Mouse (Mus musculus) embryonic fibroblast, embryonic 13.5 days (primary cell): ENCODE measurements around the gene Vezt. TPM values are rescaled to one million over a fixed set of nuclear protein-coding genes. Genes with fewer than 3 reads are reported as not detected.
A peak's percentile ranks its signal among the peaks of the same experiment; 100 is the strongest.

Experiments
- H3K27ac ChIP-seq: 2 replicates; pipeline ENCODE4 v1.5.1; 2012; ENCODE audit warnings: low read length, control low read depth, inconsistent platforms; ENCODE audit not compliant: insufficient read depth
- H3K4me1 ChIP-seq: 2 replicates; pipeline ENCODE4 v1.6.1; 2011; ENCODE audit warnings: low read length; ENCODE audit not compliant: control insufficient read depth, insufficient read depth
- H3K4me3 ChIP-seq: 2 replicates; pipeline ENCODE4 v1.5.1; 2011; ENCODE audit warnings: mild to moderate bottlenecking, control low read depth, low read length; ENCODE audit not compliant: insufficient read depth
- CTCF ChIP-seq: IDR thresholded peaks from 2 replicates; pipeline ENCODE4 v1.5.1; 2011; ENCODE audit warnings: mild to moderate bottlenecking, control low read depth, low read length, moderate library complexity, borderline replicate concordance; ENCODE audit not compliant: insufficient read depth
- POLR2A ChIP-seq: IDR thresholded peaks from 2 replicates; pipeline ENCODE4 v1.6.1; 2011; ENCODE audit warnings: low read depth, mild to moderate bottlenecking, control low read depth, low read length, moderate library complexity
- polyA plus RNA-seq: library from polyadenylated mRNA; stranded (reverse); fragments of >200 nt; gene quantifications from 2 replicates; pipeline ENCODE4 v1.2.4, GENCODE M21; 2011; ENCODE audit warnings: low read depth; ENCODE audit not compliant: missing spikeins, insufficient read length

Gene Vezt
- polyA plus RNA-seq, 1 experiment: 32.2 TPM

- no peak for TF ChIP-seq POLR2A
- no peak for TF ChIP-seq CTCF
- Histone ChIP-seq H3K27ac (no peak overlapping the region), H3K4me3 (no peak overlapping the region), H3K4me1 (no peaks in the 10 kb centered on the region)
Observed at GRCm38 (mm10) chr10:93909015-93909414, 126.6 kb downstream of the Vezt start.

- TF ChIP-seq CTCF (no peak), POLR2A (no peak)
Observed at GRCm38 (mm10) chr10:93908540-93908939, 127.1 kb downstream of the Vezt start.

GRCm38 (mm10) chr10:93907376-93907775, 128.2 kb downstream of the Vezt start:
- H3K4me1 ChIP-seq: no peaks in the 10 kb centered on the region
- no peak overlapping the region for H3K4me3 ChIP-seq
- TF ChIP-seq POLR2A (no peak), CTCF (no peak)
- no peak overlapping the region for H3K27ac ChIP-seq

More at GRCm38 (mm10) chr10:93908540-93908939, 127.1 kb downstream of the Vezt start:
- H3K4me3 ChIP-seq: no peak overlapping the region
- no peaks in the 10 kb centered on the region for H3K4me1 ChIP-seq
- no peak overlapping the region for H3K27ac ChIP-seq

GRCm38 (mm10) chr10:93899907-93900306, 135.7 kb downstream of the Vezt start:
- Histone ChIP-seq H3K4me1 (no peaks in the 10 kb centered on the region), H3K27ac (no peak overlapping the region), H3K4me3 (no peak overlapping the region)
- TF ChIP-seq POLR2A (no peak), CTCF (no peak)

GRCm38 (mm10) chr10:93899303-93899702, 136.3 kb downstream of the Vezt start:
- no peak overlapping the region for H3K27ac ChIP-seq
- TF ChIP-seq CTCF (no peak), POLR2A (no peak)
- H3K4me3 ChIP-seq: no peak overlapping the region
- no peaks in the 10 kb centered on the region for H3K4me1 ChIP-seq

GRCm38 (mm10) chr10:93897043-93897646, 138.5 kb downstream of the Vezt start, which contains the start of gene Metap2:
Gene Metap2, minus strand, starts transcription at chr10:93897093.
- Histone ChIP-seq H3K27ac (no peak within 1 kb of the TSS), H3K4me1 (no peaks in the 10 kb centered on the region), H3K4me3 (no peak within 1 kb of the TSS)
- TF ChIP-seq CTCF: no peak

GRCm38 (mm10) chr10:93892551-93892950, 143.1 kb downstream of the Vezt start:
- TF ChIP-seq POLR2A: no peak
- no peak for TF ChIP-seq CTCF
- Histone ChIP-seq H3K4me3 (no peak overlapping the region), H3K27ac (no peak overlapping the region), H3K4me1 (no peaks in the 10 kb centered on the region; the same call in 1 of the 2 replicates)

GRCm38 (mm10) chr10:93891031-93891430, 144.6 kb downstream of the Vezt start:
- Histone ChIP-seq H3K4me1 (no peaks in the 10 kb centered on the region; the same call in 1 of the 2 replicates), H3K4me3 (no peak overlapping the region), H3K27ac (no peak overlapping the region)
- TF ChIP-seq CTCF (no peak), POLR2A (no peak)

- Histone ChIP-seq H3K27ac (peak overlapping the region; percentile 30; the same call in 1 of the 2 replicates), H3K4me1 (no peaks in the 10 kb centered on the region; the same call in 1 of the 2 replicates), H3K4me3 (no peak overlapping the region; the same call in 1 of the 2 replicates)
- TF ChIP-seq CTCF (no peak), POLR2A (no peak)
Observed at GRCm38 (mm10) chr10:93890565-93890964, 145.1 kb downstream of the Vezt start.

GRCm38 (mm10) chr10:93889976-93890375, 145.6 kb downstream of the Vezt start:
- H3K27ac ChIP-seq: peak overlapping the region; percentile 55; the same call in 1 of the 2 replicates
- H3K4me3 ChIP-seq: peak overlapping the region; percentile 73
- H3K4me1 ChIP-seq: no peaks in the 10 kb centered on the region; the same call in 1 of the 2 replicates
- TF ChIP-seq POLR2A: no peak
- TF ChIP-seq CTCF: no peak

GRCm38 (mm10) chr10:93889579-93889950, 146.1 kb downstream of the Vezt start:
- no peak for TF ChIP-seq CTCF
- TF ChIP-seq POLR2A: peak; percentile 86
- Histone ChIP-seq H3K4me1 (no peaks in the 10 kb centered on the region; the same call in 1 of the 2 replicates), H3K4me3 (peak overlapping the region; percentile 73), H3K27ac (peak overlapping the region; percentile 55)

Other genes with a start within 250 kb of the Vezt start
- gene Usp44, start 204.3 kb downstream of the Vezt start, polyA plus RNA-seq: 0.26 TPM in 1 of 2 replicates, not detected in the other
- gene Metap2, start 138.7 kb downstream of the Vezt start, polyA plus RNA-seq: 252 and 265 TPM in 2 replicates
- 4.8 and 6.0 TPM in 2 replicates for gene Fgd6, start 184 bp upstream of the Vezt start, polyA plus RNA-seq
- gene Nr2c1, start 112.2 kb upstream of the Vezt start, polyA plus RNA-seq: 14.7 and 15.2 TPM in 2 replicates
- gene Ndufa12, start 162.9 kb upstream of the Vezt start, polyA plus RNA-seq: 134 and 170 TPM in 2 replicates